Mouse (Mus musculus) liver, adult 10 weeks (tissue): ENCODE results near the gene Klk12. TPM values are rescaled to one million over a fixed set of nuclear protein-coding genes. Genes with fewer than 3 reads are reported as not detected.

Experiments used
- polyA plus RNA-seq: library from polyadenylated mRNA; stranded (reverse); fragments of 350-450 nt; fragmentation: Illumina TruSeq; extraction: RNeasy Lipid Tissue Mini Kit (QIAGEN cat#74804); gene quantifications from one replicate; pipeline ENCODE4 v1.2.3, GENCODE M21; 2014; ENCODE audit warnings: low read depth, low replicate concordance

The Klk12 gene
- polyA plus RNA-seq, result not detected

DNA sequence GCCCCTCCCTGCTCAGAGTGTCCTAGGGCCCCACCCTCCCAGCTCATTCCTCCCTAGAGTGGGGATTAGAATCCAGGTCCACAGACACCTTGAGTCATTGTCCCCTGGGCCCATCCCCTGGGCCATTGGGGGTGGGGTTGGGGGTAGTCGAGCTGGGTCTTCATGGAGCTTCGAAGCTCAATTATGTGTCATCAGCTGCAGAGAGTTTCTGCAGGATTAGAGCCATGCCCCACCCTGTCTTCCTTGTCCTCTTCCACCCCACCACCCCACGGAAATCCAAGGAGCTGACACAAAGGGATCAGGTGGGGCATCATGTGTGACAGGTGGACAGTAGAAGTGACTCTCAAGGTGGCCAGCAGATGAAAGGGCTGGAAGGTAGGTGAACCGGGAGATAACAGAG, at the start of gene Klk12:
Gene Klk12 (plus strand): TSS at position 301 of the 400 bp plus-strand sequence.

GRCm38 (mm10) chr7:43774364-43774763, 5.7 kb downstream of the Klk12 start, which contains the start of gene Klk11:
TSS of gene Klk11 (plus strand) at chr7:43774604.

DNA sequence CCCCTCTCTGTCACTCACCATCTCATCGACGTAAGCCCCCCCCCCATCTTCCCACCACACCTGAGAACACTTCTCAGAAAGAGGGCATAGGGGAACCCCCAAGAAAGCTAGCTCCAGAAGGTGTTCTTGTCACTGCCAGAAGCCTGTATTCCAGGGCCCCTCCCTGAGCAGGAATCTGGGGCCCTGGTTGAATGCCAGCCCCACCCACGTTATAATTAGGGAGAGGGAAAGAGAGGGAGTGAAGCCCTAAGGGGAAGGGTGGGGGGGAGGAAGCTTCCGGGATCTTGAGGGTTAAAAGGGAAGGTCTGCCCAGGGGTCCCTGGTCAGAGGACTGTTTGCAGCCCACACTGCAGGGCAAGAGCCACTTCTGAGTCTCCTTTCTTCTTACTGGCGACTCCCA, 12.0 kb downstream of the Klk12 start, which contains the start of gene Klk10:
Gene Klk10 (plus strand): TSS at position 290 of the 400 bp plus-strand sequence.

DNA sequence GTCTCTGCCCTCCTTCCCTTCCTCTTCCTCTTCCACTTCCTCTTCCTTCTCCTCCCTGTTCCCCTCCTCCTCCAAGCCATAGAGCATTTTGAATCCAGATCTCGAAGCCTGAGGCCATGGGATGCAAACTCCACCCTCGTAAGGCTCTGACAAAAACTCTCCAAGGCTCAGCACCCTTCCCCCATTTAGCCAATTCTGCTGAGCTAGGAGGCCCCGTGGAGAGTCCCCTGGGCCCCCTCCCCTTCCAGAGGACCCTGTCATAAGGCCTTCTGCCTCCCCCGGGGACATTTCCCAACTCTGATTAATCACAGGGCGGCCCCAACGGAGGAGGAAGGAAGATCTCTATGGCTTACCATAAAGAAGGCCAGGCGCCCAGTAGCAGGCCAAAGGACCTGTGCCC, 22.9 kb downstream of the Klk12 start, which contains the start of gene Klk9:
Gene Klk9 (plus strand): TSS at position 301 of the 400 bp plus-strand sequence.

DNA sequence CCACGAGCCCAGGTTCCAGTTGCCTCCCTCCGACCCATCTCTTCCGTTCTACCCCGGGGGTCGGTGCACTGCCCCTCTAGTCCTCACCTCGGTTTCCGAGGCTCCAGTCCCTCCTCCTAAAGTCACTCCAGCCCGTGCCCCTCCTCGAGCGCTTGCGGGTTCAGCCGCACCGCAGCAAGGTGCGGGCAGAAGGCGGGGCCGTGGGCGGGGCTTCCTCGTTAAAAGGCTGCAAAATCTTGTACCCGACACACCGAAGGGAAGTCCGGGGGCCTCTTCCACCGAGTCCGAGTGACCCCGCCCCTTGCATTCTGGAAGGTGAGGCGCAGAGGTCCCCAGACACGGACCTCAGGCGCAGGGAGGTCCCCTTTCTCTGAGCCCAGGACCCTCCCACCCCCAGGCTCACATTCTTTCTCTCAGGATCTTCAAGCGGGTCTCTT, 28.7 kb downstream of the Klk12 start, which contains the start of gene Klk8:
Gene Klk8 (plus strand): TSS at position 245 of the 437 bp plus-strand sequence.

GRCm38 (mm10) chr7:43810994-43811393, 42.3 kb downstream of the Klk12 start, which contains the start of gene Klk7:
TSS of gene Klk7 (plus strand) at chr7:43811294.

Other genes starting within 250 kb of the Klk12 start
- 1.1 TPM for gene Cd33, start 224.5 kb upstream of the Klk12 start, polyA plus RNA-seq
- 0.66 TPM for gene Zfp658, start 206.6 kb upstream of the Klk12 start, polyA plus RNA-seq
- gene Zfp719, start 189.3 kb upstream of the Klk12 start, polyA plus RNA-seq, result 4.6 TPM
- gene Zfp819, start 161.7 kb upstream of the Klk12 start, polyA plus RNA-seq, result not detected
- not detected for gene Ceacam18, start 134.2 kb upstream of the Klk12 start, polyA plus RNA-seq
- 1.3 TPM for gene Siglece, start 108.7 kb upstream of the Klk12 start, polyA plus RNA-seq
- gene Ctu1, start 96.9 kb upstream of the Klk12 start, polyA plus RNA-seq, result 1.0 TPM
- gene Klk14, start 78.5 kb upstream of the Klk12 start, polyA plus RNA-seq, result not detected
- not detected for gene Klk13, start 56.3 kb upstream of the Klk12 start, polyA plus RNA-seq
- gene Klk11, start 5.7 kb downstream of the Klk12 start, polyA plus RNA-seq, result not detected
- not detected for gene Klk10, start 12.1 kb downstream of the Klk12 start, polyA plus RNA-seq
- not detected for gene Klk9, start 23.0 kb downstream of the Klk12 start, polyA plus RNA-seq
- gene Klk8, start 28.7 kb downstream of the Klk12 start, polyA plus RNA-seq, result not detected
- gene Klk7, start 42.4 kb downstream of the Klk12 start, polyA plus RNA-seq, result not detected
- not detected for gene Klk6, start 55.6 kb downstream of the Klk12 start, polyA plus RNA-seq
- not detected for gene Klk5, start 73.1 kb downstream of the Klk12 start, polyA plus RNA-seq
- not detected for gene Klk4, start 112.3 kb downstream of the Klk12 start, polyA plus RNA-seq
- gene Klk15, start 164.8 kb downstream of the Klk12 start, polyA plus RNA-seq, result not detected
- not detected for gene Klk1b8, start 181.8 kb downstream of the Klk12 start, polyA plus RNA-seq
- not detected for gene Klk1b1, start 197.9 kb downstream of the Klk12 start, polyA plus RNA-seq
- not detected for gene Klk1b9, start 207.2 kb downstream of the Klk12 start, polyA plus RNA-seq
- not detected for gene Klk1b11, start 227.0 kb downstream of the Klk12 start, polyA plus RNA-seq
- gene Klk1b26, start 243.3 kb downstream of the Klk12 start, polyA plus RNA-seq, result not detected